Mouse (Mus musculus): ENCODE data around the gene Dkk1. TPM values are rescaled to one million over a fixed set of nuclear protein-coding genes. Genes with fewer than 3 reads are reported as not detected.

The Dkk1 gene
- polyA plus RNA-seq, 1 experiment from 2014 or later = 7.1 TPM

DNA sequence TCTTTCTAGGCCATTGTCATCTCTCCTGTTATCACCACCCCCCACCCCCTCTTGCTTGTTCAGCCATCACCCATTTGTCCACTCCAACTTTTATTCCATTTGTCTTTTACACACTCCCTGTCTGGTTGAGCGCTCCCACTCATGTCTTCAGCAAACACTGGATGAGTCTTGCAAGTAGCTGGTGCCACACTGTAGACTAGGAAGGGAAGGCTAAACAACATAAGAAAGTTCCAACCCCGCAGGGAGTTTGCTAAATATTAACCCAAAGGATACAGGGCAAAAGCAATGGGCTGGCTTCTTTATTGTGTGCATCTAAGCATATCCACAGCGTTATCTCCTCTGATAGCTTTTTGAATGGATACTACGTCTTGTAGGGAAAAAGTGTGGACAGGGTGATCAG, 39.0 kb downstream of the Dkk1 start:
- Histone ChIP-seq H3K9me3 (no peaks in the 10 kb centered on the region), H3K36me3 (no peaks in the 10 kb centered on the region), H3K4me1 (replicated peaks) (peaks cover 15% of the 10 kb centered on the region), H3K27me3 (ENCODE audit: insufficient read depth, poor library complexity, severe bottlenecking) (peaks cover 6% of the 10 kb centered on the region; the same call in 1 of the 2 replicates), H3K27ac (no peak overlapping the region), H3K4me3 (no peak overlapping the region)
- no peak for DNase-seq (ENCODE audit: low spot score)
- 74% methylated on average over 4 of the region's 4 CpGs for WGBS

DNA sequence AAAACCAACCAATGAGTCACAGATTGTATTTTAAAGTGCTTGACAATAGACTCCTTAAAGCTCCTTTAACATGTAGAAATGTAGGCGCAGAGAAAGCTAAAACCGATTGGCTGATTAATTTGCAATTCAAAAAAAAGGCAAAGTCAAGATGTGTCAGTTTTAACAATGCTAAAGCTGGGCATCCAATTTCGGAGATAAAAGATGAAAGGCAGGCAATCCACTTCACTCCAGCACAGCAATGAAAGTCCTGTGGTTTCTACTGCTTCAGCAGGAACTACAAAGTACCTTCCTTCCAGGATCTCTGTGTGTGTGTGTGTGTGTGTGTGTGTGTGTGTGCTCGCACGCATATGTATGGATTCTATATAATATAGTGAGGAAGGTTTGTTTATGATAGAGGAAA, 44.0 kb downstream of the Dkk1 start:
- no peak overlapping the region for H3K4me3 ChIP-seq
- WGBS = 18% methylated on average over 5 of the region's 5 CpGs

More for the DNA sequence above, 44.0 kb downstream of the Dkk1 start:
- peaks cover 12% of the 10 kb centered on the region; the same call in 1 of the 2 replicates for H3K27me3 ChIP-seq (ENCODE audit: insufficient read depth, poor library complexity, severe bottlenecking)
- H3K4me1 ChIP-seq (replicated peaks) = peaks cover 24% of the 10 kb centered on the region
- no peaks in the 10 kb centered on the region for H3K36me3 ChIP-seq
- H3K9me3 ChIP-seq = no peaks in the 10 kb centered on the region
- no peak for DNase-seq (ENCODE audit: low spot score)
- H3K27ac ChIP-seq = no peak overlapping the region
